Mouse (Mus musculus) C2C12 (cell line): Measurements from ENCODE around the gene Gm5065. TPM values are rescaled to one million over a fixed set of nuclear protein-coding genes. Genes with fewer than 3 reads are reported as not detected.

Experiments used
- H3K27me3 ChIP-seq: one replicate; pipeline ENCODE4 v1.6.1; 2011; ENCODE audit not compliant: control insufficient read depth, insufficient read depth, insufficient read length
- H3K36me3 ChIP-seq: one replicate; pipeline ENCODE4 v1.6.1; 2011; ENCODE audit not compliant: control insufficient read depth, insufficient read depth
- H3K4me3 ChIP-seq: one replicate; pipeline ENCODE4 v1.5.1; 2011; ENCODE audit warnings: mild to moderate bottlenecking, control low read depth; ENCODE audit not compliant: poor library complexity, insufficient read depth, severe bottlenecking
- H3K79me2 ChIP-seq: one replicate; pipeline ENCODE4 v1.6.1; 2011; ENCODE audit not compliant: control insufficient read depth, insufficient read depth
- H3K79me3 ChIP-seq: one replicate; pipeline ENCODE4 v1.6.1; 2011; ENCODE audit warnings: low read depth, control low read depth
- H3ac ChIP-seq: one replicate; pipeline ENCODE3; 2011; ENCODE audit warnings: low read depth; ENCODE audit not compliant: control insufficient read depth, insufficient read length
- CEBPB ChIP-seq: IDR thresholded peaks from one replicate; pipeline ENCODE4 v1.6.1; 2011; ENCODE audit warnings: low read depth, mild to moderate bottlenecking, control low read depth, moderate library complexity
- CTCF ChIP-seq: IDR thresholded peaks from one replicate; pipeline ENCODE4 v1.5.1; 2011; ENCODE audit not compliant: control insufficient read depth, insufficient read depth, insufficient read length
- FOSL1 ChIP-seq: IDR thresholded peaks from one replicate; pipeline ENCODE4 v1.8.0; 2011; ENCODE audit warnings: mild to moderate bottlenecking, low read length; ENCODE audit not compliant: poor library complexity, insufficient read depth, severe bottlenecking
- MAX ChIP-seq: IDR thresholded peaks from one replicate; pipeline ENCODE4 v1.6.1; 2011; ENCODE audit warnings: mild to moderate bottlenecking, control low read depth
- MYOD1 ChIP-seq: IDR thresholded peaks from one replicate; pipeline ENCODE4 v1.6.1; 2011; ENCODE audit warnings: low read depth; ENCODE audit not compliant: control insufficient read depth, insufficient read length
- MYOG ChIP-seq: IDR thresholded peaks from one replicate; pipeline ENCODE4 v1.6.1; 2011; ENCODE audit not compliant: control insufficient read depth, insufficient read length; ENCODE audit errors: extremely low read depth
- USF1 ChIP-seq: IDR thresholded peaks from one replicate; pipeline ENCODE4 v1.6.1; 2011; ENCODE audit warnings: low read depth, mild to moderate bottlenecking, control low read depth, moderate library complexity
- long read RNA-seq, 2 experiments: library from polyadenylated mRNA; unstranded; transcript quantifications; one replicate each; pipeline ENCODE4 v2.0.0; 2019 to 2020
- polyA plus RNA-seq: library from polyadenylated mRNA; unstranded; fragments of >200 nt; fragmentation: generic; extraction: Trizol; gene quantifications from one replicate; pipeline ENCODE4 v1.2.1, GENCODE M21; 2012; ENCODE audit warnings: missing spikeins

The Gm5065 gene
- polyA plus RNA-seq: not detected
- long read RNA-seq, experiment 1: 0 reads
- long read RNA-seq, experiment 2: 0 reads

- Histone ChIP-seq H3K79me3 (no peaks in the 10 kb centered on the region), H3K27me3 (no peaks in the 10 kb centered on the region), H3K79me2 (no peaks in the 10 kb centered on the region), H3ac (no peak within 1 kb of the TSS), H3K4me3 (no peak within 1 kb of the TSS), H3K36me3 (no peaks in the 10 kb centered on the region)
- TF ChIP-seq FOSL1: no peak
- no peak for TF ChIP-seq MYOG
- no peak for TF ChIP-seq CTCF
- TF ChIP-seq USF1: no peak
- no peak for TF ChIP-seq MYOD1
- TF ChIP-seq MAX: no peak
- TF ChIP-seq CEBPB: no peak
Observed at GRCm38 (mm10) chr7:5350237-5350636, at the start of gene Gm5065. Gene Gm5065 (plus strand): TSS chr7:5350537.

GRCm38 (mm10) chr7:5327511-5327910 lies 22.8 kb upstream of the Gm5065 start:
- Histone ChIP-seq H3K36me3 (no peaks in the 10 kb centered on the region), H3ac (no peak overlapping the region), H3K79me3 (no peaks in the 10 kb centered on the region), H3K79me2 (no peaks in the 10 kb centered on the region), H3K27me3 (no peaks in the 10 kb centered on the region), H3K4me3 (no peak overlapping the region)
- TF ChIP-seq MAX (no peak), CTCF (no peak), USF1 (no peak), CEBPB (no peak), MYOD1 (no peak), MYOG (no peak), FOSL1 (no peak)

- H3K27me3 ChIP-seq: no peaks in the 10 kb centered on the region
- TF ChIP-seq MYOD1 (no peak), MAX (no peak), FOSL1 (no peak), CEBPB (no peak), USF1 (no peak), MYOG (no peak), CTCF (no peak)
- no peaks in the 10 kb centered on the region for H3K79me2 ChIP-seq
- H3K36me3 ChIP-seq: no peaks in the 10 kb centered on the region
- H3ac ChIP-seq: no peak within 1 kb of the TSS
- no peak within 1 kb of the TSS for H3K4me3 ChIP-seq
- H3K79me3 ChIP-seq: no peaks in the 10 kb centered on the region
Observed at GRCm38 (mm10) chr7:5350935-5351334, 598 bp downstream of the Gm5065 start, which contains the start of gene Nlrp2. Gene Nlrp2 (minus strand): TSS chr7:5351035.

GRCm38 (mm10) chr7:5363599-5363998 lies 13.3 kb downstream of the Gm5065 start:
- no peaks in the 10 kb centered on the region for H3K79me2 ChIP-seq
- TF ChIP-seq MYOD1: no peak
- no peak for TF ChIP-seq MAX
- no peak for TF ChIP-seq FOSL1
- TF ChIP-seq MYOG: no peak
- no peak for TF ChIP-seq CEBPB
- TF ChIP-seq USF1: no peak
- no peak for TF ChIP-seq CTCF
- no peak overlapping the region for H3K4me3 ChIP-seq
- no peaks in the 10 kb centered on the region for H3K79me3 ChIP-seq
- H3K36me3 ChIP-seq: no peaks in the 10 kb centered on the region
- no peak overlapping the region for H3ac ChIP-seq
- H3K27me3 ChIP-seq: no peaks in the 10 kb centered on the region

GRCm38 (mm10) chr7:5366724-5367123 lies 16.4 kb downstream of the Gm5065 start:
- H3K79me3 ChIP-seq: no peaks in the 10 kb centered on the region
- no peak overlapping the region for H3K4me3 ChIP-seq
- TF ChIP-seq MYOG (no peak), MAX (no peak), CTCF (no peak)
- no peaks in the 10 kb centered on the region for H3K27me3 ChIP-seq
- no peaks in the 10 kb centered on the region for H3K36me3 ChIP-seq
- H3ac ChIP-seq: no peak overlapping the region
- no peaks in the 10 kb centered on the region for H3K79me2 ChIP-seq

GRCm38 (mm10) chr7:5406201-5406600 lies 55.9 kb downstream of the Gm5065 start:
- TF ChIP-seq MYOD1 (peak; percentile 84), CEBPB (peak; percentile 36), MAX (no peak), USF1 (no peak), FOSL1 (peak; percentile 81), MYOG (no peak), CTCF (no peak)
- no peak overlapping the region for H3K4me3 ChIP-seq

More at GRCm38 (mm10) chr7:5406201-5406600, 55.9 kb downstream of the Gm5065 start:
- Histone ChIP-seq H3K27me3 (no peaks in the 10 kb centered on the region), H3K79me2 (no peaks in the 10 kb centered on the region), H3ac (no peak overlapping the region), H3K36me3 (no peaks in the 10 kb centered on the region), H3K79me3 (no peaks in the 10 kb centered on the region)

Other genes with a start within 250 kb of the Gm5065 start
- not detected for gene Rfpl4, start 233.6 kb upstream of the Gm5065 start, polyA plus RNA-seq
- gene Rasl2-9, start 224.6 kb upstream of the Gm5065 start, polyA plus RNA-seq: 0.05 TPM
- gene Vmn1r55, start 200.9 kb upstream of the Gm5065 start, polyA plus RNA-seq: not detected
- gene Vmn1r56, start 153.8 kb upstream of the Gm5065 start, polyA plus RNA-seq: not detected
- not detected for gene Vmn1r57, start 132.0 kb upstream of the Gm5065 start, polyA plus RNA-seq
- gene Nlrp2, start 498 bp downstream of the Gm5065 start, polyA plus RNA-seq: not detected
- gene Vmn1r58, start 62.9 kb downstream of the Gm5065 start, polyA plus RNA-seq: not detected
- not detected for gene Vmn1r59, start 106.2 kb downstream of the Gm5065 start, polyA plus RNA-seq
- not detected for gene Vmn2r28, start 143.4 kb downstream of the Gm5065 start, polyA plus RNA-seq
- gene Vmn1r60, start 196.8 kb downstream of the Gm5065 start, polyA plus RNA-seq: not detected